Mouse (Mus musculus) heart, postnatal 25 days (tissue): ENCODE measurements around the gene Fam193a. TPM values are rescaled to one million over a fixed set of nuclear protein-coding genes. Genes with fewer than 3 reads are reported as not detected.

ENCODE experiments used
- total RNA-seq, 2 experiments: library from RNA; stranded (reverse); gene quantifications; 2 replicates each; pipeline ENCODE4 v1.2.3; 2021

Fam193a gene
- total RNA-seq, 2 experiments from 2014 or later = 24.3 to 29.7 TPM

Other genes starting within 250 kb of the Fam193a start
- 1 to 10 TPM; 3.3 to 3.4 TPM for gene Poln, start 200.5 kb upstream of the Fam193a start, total RNA-seq
- 1 to 10 TPM; 3.4 to 3.9 TPM for gene Haus3, start 200.4 kb upstream of the Fam193a start, total RNA-seq
- gene Mxd4, start 182.2 kb upstream of the Fam193a start, total RNA-seq = 10 to 100 TPM; 72.6 to 89.1 TPM
- gene Zfyve28, start 81.5 kb upstream of the Fam193a start, total RNA-seq = under 1 TPM; 0.36 to 0.60 TPM
- gene Cfap99, start 81.3 kb upstream of the Fam193a start, total RNA-seq = not detected
- 10 to 100 TPM; 27.1 to 29.1 TPM for gene Rnf4, start 33.6 kb upstream of the Fam193a start, total RNA-seq
- 1 to 10 TPM; 6.3 to 7.2 TPM for gene Tnip2, start 144.1 kb downstream of the Fam193a start, total RNA-seq
- gene Sh3bp2, start 155.9 kb downstream of the Fam193a start, total RNA-seq = 1 to 10 TPM; 1.7 to 3.3 TPM
- 100 to 1,000 TPM; 125 to 136 TPM for gene Add1, start 203.7 kb downstream of the Fam193a start, total RNA-seq